Mouse (Mus musculus): ENCODE results near the gene Prkcb. TPM values are rescaled to one million over a fixed set of nuclear protein-coding genes. Genes with fewer than 3 reads are reported as not detected.
"Not testable (repeated sequence)": the region's sequence is repeated elsewhere in the genome, so short reads cannot be mapped to it uniquely, and the experiment has no call there.

Gene Prkcb
- 5.5 and 5.9 TPM in 2 replicates for polyA plus RNA-seq (2015; fragmentation: Nextera tagmentation; extraction: Ambion mirVana)

DNA sequence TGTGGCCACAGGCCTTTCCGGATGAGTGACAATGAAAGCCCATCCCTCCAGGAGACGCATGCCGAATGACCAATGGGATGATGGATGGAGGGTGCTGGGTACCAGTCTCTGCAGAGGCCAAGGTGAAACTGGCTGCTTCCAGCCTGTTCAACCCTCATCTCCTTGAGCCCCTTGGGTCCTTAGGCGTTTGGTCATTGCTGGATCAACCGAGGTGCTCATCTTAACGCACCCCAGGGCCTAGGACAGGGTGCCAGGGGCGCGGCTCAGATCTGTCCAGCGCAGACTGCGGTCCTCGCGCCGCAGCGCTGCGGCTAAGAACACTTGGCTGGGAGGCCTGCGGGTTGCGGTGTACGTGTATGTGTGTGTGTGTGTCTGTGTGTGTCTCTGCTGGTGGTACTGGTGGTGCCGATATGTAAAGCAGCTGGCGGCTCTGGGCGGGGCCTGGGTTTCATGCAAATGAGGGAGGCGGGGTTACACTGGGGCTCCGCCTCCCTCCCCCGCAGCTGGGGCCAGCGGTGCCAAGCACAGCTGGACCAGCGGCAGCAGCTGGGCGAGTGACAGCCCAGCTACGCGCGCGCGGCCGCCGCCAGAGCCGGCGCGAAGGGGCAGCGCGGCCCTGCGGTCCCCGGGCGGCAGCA lies at the start of gene Prkcb:
Gene Prkcb, plus strand, starts transcription at position 147 of the 638 bp plus-strand sequence.
- WGBS, result 11% methylated on average over 24 of the region's 42 CpGs
- Histone ChIP-seq H3K4me2 (replicated peaks) (peak within 1 kb of the TSS; percentile 95), H3K27me3 (peaks cover 68% of the 10 kb centered on the region), H3K27ac (no peak within 1 kb of the TSS), H3K9ac (peak within 1 kb of the TSS; percentile 58), H3K4me1 (peaks cover 15% of the 10 kb centered on the region; the same call in 1 of the 2 replicates), H3K36me3 (no peaks in the 10 kb centered on the region), H3K9me3 (no peaks in the 10 kb centered on the region), H3K4me3 (peak within 1 kb of the TSS; percentile 65)
- ATAC-seq (ENCODE audit: low FRiP score, low read depth), result peak; percentile 88

DNA sequence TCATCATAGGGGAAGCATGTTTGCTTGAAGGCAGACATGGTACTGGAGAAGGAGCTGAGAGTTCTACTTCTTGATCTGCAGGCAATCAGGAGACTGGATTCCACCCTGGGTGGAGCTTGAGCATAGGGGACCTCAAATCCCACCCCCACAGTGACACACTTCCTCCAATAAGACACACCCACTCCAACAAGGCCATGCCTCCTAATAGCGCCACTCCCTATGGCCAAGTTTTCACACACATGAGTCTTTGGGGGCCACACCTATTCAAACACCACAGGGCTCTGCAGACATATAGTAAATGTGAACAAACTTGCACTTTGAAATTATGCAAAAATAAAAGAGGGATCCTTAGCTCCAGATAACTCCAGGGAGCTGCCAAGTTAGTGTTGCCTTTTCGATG lies 49.6 kb upstream of the Prkcb start:
- no peak for ATAC-seq (ENCODE audit: low FRiP score, low read depth)
- 93% methylated on average over 2 of the region's 2 CpGs for WGBS
- Histone ChIP-seq H3K27me3 (no peaks in the 10 kb centered on the region), H3K27ac (no peak overlapping the region), H3K9me3 (no peaks in the 10 kb centered on the region), H3K4me1 (no peaks in the 10 kb centered on the region), H3K36me3 (no peaks in the 10 kb centered on the region), H3K9ac (no peak overlapping the region), H3K4me3 (no peak overlapping the region), H3K4me2 (replicated peaks) (no peak overlapping the region)

DNA sequence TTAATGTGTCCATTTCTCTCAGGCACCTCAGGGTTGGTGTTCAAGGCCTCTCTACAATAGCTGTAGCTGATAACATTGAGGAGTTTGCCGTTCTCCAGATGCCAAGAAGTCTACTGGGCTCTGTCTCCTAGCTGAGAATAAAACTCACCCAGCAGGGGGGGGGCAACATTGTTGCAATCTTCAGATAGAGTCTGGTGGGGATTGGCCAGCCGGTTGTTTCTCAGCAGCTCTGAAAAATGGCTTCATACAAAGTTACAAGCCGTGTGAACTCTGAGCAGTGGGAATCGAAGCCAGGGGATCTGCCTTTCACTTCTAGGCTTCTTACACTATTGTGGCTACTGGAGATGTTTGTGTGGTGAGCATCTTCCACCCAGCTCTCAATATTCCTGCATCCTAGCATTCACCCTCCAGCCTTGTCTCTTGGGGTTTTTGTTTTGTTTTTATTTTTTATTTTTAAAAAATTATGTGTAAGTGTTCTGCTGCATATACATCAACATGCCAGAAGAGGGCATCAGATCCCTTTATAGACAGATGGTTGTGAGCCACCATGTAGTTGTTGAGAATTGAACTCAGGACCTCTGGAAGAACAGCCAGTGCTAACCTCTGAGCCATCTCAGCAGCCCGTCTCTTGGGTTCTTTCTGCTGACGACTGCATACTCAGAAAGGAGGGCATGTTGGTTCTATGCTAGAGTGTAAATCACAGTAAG lies 48.0 kb upstream of the Prkcb start:
- Histone ChIP-seq H3K4me1 (no peaks in the 10 kb centered on the region), H3K4me3 (no peak overlapping the region), H3K36me3 (no peaks in the 10 kb centered on the region), H3K9me3 (no peaks in the 10 kb centered on the region), H3K27me3 (no peaks in the 10 kb centered on the region), H3K9ac (no peak overlapping the region), H3K4me2 (replicated peaks) (no peak overlapping the region), H3K27ac (no peak overlapping the region)
- ATAC-seq (ENCODE audit: low FRiP score, low read depth), result no peak
- 85% methylated on average over 6 of the region's 6 CpGs for WGBS

DNA sequence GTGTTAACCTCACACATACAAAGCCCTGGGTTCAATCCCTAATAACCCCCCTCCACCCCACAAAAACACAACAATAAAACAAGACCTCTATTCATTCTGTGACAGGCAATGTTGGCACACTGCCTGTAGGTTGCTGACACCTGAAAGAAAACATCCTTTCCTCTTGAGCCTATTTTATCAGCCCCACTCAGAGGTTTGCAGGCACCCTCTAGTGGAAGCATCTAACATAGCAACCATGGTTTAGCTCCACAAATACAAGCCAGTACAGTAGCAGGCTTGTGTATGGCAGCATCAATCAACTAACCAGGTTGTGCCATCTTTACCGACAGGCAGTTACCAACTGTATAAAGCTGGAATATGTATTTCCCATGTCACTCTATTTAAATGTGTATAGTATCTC lies 46.3 kb upstream of the Prkcb start:
- Histone ChIP-seq H3K27ac (no peak overlapping the region), H3K9me3 (no peaks in the 10 kb centered on the region), H3K9ac (no peak overlapping the region), H3K27me3 (no peaks in the 10 kb centered on the region), H3K4me3 (no peak overlapping the region), H3K4me2 (replicated peaks) (no peak overlapping the region), H3K4me1 (no peaks in the 10 kb centered on the region), H3K36me3 (no peaks in the 10 kb centered on the region)
- no peak for ATAC-seq (ENCODE audit: low FRiP score, low read depth)
- 49% methylated on average over 1 of the region's 1 CpGs for WGBS

DNA sequence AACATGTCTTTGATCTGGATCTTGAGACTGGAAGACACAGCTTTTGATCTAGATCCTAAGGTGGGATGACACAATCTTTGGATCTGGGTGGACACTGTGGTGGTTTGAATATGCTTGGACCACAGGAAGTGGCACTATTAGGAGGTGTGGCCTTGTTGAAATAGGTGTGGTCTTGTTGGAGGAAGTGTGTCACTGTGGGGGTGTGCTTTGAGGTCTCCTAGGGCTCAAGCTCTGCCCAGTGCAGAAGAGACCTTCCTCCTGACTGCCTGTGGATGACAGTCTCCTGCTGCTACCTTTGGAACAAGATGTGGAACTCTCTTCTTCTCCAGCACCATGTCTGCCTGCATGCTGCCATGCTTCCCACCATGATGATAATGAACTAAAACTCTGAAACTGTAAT lies 45.8 kb upstream of the Prkcb start:
- not testable (repeated sequence) for H3K27me3 ChIP-seq; H3K27ac ChIP-seq; ATAC-seq (ENCODE audit: low FRiP score, low read depth); H3K36me3 ChIP-seq; H3K9ac ChIP-seq; H3K9me3 ChIP-seq; H3K4me2 ChIP-seq (replicated peaks); H3K4me3 ChIP-seq; H3K4me1 ChIP-seq

DNA sequence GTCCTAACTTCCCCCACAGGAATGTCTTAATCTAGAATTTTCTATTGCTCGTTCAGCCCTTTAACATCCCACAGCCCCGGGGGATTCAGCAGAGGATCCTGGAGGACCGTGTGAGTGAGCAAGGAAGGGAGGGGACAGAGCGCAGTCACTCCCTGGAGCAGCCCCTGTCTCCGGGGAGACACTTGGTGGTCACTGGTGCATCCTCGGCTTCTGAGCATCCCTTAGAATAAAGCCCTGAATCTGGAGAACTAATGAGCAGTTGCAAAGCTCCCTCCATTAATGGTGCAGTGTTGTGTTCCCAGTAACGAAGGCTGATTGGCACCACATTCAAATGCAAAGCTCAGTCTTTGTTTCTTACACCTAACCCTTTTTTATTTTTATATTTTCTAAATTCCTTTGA lies 44.4 kb upstream of the Prkcb start:
- no peaks in the 10 kb centered on the region for H3K4me1 ChIP-seq
- H3K36me3 ChIP-seq, result no peaks in the 10 kb centered on the region
- H3K27me3 ChIP-seq, result no peaks in the 10 kb centered on the region
- H3K27ac ChIP-seq, result no peak overlapping the region
- WGBS, result 56% methylated on average over 7 of the region's 7 CpGs
- ATAC-seq (ENCODE audit: low FRiP score, low read depth), result no peak
- no peak overlapping the region; the same call in 1 of the 2 replicates for H3K9ac ChIP-seq
- no peaks in the 10 kb centered on the region for H3K9me3 ChIP-seq
- no peak overlapping the region for H3K4me2 ChIP-seq (replicated peaks)
- H3K4me3 ChIP-seq, result no peak overlapping the region

DNA sequence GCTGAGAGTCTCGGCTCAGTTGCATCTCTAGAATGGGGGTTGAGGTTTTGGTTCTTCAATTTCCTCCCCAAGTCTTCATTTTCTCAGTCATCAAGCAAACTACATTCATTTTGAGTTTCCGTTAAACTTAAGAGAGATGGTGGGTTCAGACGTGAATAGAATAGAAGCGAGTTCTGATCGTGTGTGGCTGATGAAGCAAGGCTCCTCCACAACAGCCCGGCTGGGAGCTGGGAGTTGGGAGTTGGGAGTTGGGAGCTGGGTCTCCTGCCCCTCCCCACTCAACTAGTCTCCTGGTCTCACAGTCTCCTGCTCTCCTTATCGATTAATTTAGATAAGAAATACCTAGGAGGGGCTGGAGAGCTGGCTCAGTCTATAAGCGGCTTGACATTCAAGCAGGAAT lies 44.0 kb upstream of the Prkcb start:
- Histone ChIP-seq H3K4me1 (no peaks in the 10 kb centered on the region), H3K27ac (no peak overlapping the region), H3K9ac (no peak overlapping the region), H3K27me3 (no peaks in the 10 kb centered on the region), H3K4me3 (no peak overlapping the region), H3K4me2 (replicated peaks) (no peak overlapping the region), H3K9me3 (no peaks in the 10 kb centered on the region), H3K36me3 (no peaks in the 10 kb centered on the region)
- no peak for ATAC-seq (ENCODE audit: low FRiP score, low read depth)
- 79% methylated on average over 8 of the region's 8 CpGs for WGBS

DNA sequence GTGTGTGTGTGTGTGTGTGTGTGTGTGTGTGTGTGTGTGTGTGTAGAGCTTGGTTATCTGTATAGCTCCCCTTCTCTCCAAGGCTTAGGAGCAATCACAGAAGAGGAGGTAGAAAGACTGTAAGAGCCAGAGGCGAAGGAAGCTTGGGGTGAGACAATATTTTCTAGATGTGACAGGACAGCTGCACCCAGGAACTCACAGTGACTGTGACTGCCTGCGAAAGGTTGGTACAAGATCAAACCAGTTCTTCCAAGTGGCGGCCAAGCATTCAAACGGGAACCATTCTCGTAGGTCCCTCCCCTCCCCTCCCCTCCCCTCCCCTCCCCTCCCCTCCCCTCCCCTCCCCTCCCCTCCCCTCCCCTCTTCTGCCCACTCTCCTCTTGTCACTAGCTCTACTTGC lies 42.6 kb upstream of the Prkcb start:
- Histone ChIP-seq H3K9ac (no peak overlapping the region), H3K4me3 (no peak overlapping the region), H3K36me3 (no peaks in the 10 kb centered on the region), H3K4me2 (replicated peaks) (no peak overlapping the region), H3K4me1 (no peaks in the 10 kb centered on the region), H3K27me3 (no peaks in the 10 kb centered on the region), H3K9me3 (no peaks in the 10 kb centered on the region), H3K27ac (no peak overlapping the region)
- ATAC-seq (ENCODE audit: low FRiP score, low read depth), result no peak
- WGBS, result 67% methylated on average over 4 of the region's 5 CpGs

DNA sequence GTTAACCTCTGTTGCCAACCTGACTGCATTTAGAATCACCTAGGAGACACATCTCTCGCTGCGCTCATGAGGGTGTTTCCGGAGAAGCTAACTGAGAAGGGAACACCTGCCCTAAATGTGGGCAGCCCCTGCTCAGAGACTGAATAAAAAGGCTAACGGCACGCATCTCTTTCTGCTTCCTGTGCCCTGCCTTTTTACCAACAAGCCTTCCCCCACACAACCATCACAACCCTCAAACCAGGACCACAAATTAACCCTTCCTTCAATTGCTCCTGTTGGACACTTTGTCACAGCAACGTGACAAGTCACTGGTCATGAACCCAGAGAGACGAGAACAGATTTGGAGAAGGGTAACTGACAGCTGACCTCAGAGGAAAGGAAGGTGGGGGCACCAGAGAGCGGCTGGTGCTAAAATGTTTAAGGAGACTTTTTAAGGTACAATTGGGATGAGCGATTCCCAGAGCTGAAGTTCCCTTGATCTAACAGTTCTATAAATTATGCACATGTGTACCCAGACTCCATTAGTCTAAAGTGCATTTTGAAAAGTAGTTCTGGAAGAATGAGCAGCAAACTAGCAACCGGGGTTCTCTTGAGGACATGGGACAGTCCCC lies 41.2 kb upstream of the Prkcb start:
- Histone ChIP-seq H3K36me3 (no peaks in the 10 kb centered on the region), H3K4me1 (no peaks in the 10 kb centered on the region), H3K27me3 (no peaks in the 10 kb centered on the region), H3K9me3 (no peaks in the 10 kb centered on the region), H3K27ac (no peak overlapping the region), H3K9ac (no peak overlapping the region), H3K4me2 (replicated peaks) (no peak overlapping the region), H3K4me3 (no peak overlapping the region)
- WGBS, result 70% methylated on average over 10 of the region's 10 CpGs
- ATAC-seq (ENCODE audit: low FRiP score, low read depth), result no peak

DNA sequence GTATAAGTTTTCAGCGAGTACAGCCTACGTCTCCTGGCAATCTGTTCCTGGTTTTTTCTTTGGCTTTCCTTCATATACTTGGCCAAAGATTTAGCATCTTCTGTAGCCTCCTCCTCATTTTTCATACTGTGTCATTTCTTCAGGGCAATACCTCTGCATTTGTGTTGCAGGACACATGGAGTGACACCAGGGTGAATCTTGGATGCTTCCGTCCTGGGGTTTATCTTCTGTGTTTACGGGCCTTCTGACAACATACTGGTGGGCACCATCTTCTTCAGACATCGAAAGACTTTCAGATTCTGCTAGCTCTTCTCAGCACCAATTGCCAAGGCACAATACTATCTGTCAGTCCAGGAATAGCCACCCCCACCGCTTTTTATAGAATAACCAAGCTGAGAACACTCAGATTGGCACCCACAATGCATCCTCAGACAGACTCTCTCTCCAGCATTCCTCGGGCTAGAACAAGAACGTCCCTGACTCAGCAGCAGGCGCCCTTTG lies 39.2 kb upstream of the Prkcb start:
- 86% methylated on average over 9 of the region's 9 CpGs for WGBS

DNA sequence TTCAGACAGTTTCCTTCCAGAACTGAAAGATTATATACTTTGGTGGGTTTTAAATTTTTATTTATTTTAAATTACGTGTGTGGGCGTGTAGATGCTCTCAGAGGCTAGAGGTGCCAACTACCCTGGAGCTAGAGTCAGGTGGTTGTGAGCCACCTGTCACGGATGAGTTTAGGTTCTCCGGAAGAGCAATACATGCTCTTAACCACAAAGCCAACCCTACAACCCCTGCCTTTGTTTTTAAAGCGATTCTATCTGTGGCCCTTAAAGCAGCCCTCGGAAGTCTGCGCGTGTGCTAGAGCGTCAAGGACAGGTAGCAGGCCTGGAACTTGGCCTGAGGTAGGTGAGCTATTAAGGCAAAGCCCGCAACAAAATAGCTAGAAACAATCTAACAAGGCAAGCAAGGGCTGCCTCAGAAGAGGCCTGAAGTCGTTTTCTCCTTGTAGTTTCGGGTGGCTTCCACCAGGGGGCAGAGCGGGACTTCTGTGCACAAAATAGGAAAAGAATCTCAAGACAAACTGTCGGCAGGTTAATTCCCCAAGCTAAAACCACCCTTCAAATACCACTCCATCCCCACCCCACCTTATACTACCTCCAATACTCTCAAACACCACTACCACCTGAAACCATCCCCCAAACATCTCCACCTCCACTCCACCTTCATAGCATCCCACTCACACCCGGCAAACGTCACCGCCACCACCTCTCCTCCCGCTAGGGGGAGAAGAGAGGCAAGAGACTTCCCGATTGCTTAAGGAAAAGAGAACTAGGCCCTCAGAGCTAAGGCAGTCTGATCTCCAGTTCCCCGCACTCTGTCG lies 37.1 kb upstream of the Prkcb start:
- 31% methylated on average over 21 of the region's 21 CpGs for WGBS
- no peak overlapping the region; the same call in 1 of the 2 replicates for H3K4me2 ChIP-seq (replicated peaks)
- no peaks in the 10 kb centered on the region for H3K36me3 ChIP-seq
- H3K27ac ChIP-seq, result no peak overlapping the region
- no peak overlapping the region for H3K9ac ChIP-seq
- no peaks in the 10 kb centered on the region for H3K9me3 ChIP-seq
- ATAC-seq (ENCODE audit: low FRiP score, low read depth), result peak; percentile 54; the same call in 1 of the 2 replicates
- H3K27me3 ChIP-seq, result no peaks in the 10 kb centered on the region
- H3K4me3 ChIP-seq, result no peak overlapping the region
- H3K4me1 ChIP-seq, result no peaks in the 10 kb centered on the region

More for the DNA sequence above, 39.2 kb upstream of the Prkcb start:
- no peak overlapping the region for H3K4me3 ChIP-seq
- no peak overlapping the region for H3K4me2 ChIP-seq (replicated peaks)
- no peaks in the 10 kb centered on the region for H3K27me3 ChIP-seq
- H3K27ac ChIP-seq, result no peak overlapping the region
- no peaks in the 10 kb centered on the region for H3K36me3 ChIP-seq
- H3K9ac ChIP-seq, result no peak overlapping the region
- ATAC-seq (ENCODE audit: low FRiP score, low read depth), result no peak
- H3K9me3 ChIP-seq, result no peaks in the 10 kb centered on the region
- H3K4me1 ChIP-seq, result no peaks in the 10 kb centered on the region

DNA sequence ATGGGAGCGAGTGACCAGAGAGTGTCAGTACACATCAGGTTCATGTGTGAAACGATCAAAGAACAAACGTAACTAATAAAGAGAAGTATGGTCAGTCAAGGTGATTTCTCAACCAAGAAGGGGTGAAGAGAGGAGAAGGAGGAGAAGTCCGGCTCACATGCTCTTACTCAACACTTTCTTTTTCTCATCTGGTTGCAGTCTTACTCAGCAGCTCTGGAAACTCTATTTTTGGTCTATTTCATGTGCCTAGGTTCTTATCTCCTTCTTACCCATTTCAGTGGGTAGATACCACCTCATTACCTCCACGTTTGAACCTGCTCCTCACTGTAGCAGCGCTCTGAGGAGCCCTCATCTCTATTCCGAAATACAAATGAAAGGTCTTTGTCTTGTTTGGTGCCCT lies 31.8 kb upstream of the Prkcb start:
- H3K4me2 ChIP-seq (replicated peaks), result no peak overlapping the region
- no peaks in the 10 kb centered on the region for H3K27me3 ChIP-seq
- WGBS, result 80% methylated on average over 7 of the region's 7 CpGs
- H3K27ac ChIP-seq, result no peak overlapping the region
- no peak overlapping the region for H3K4me3 ChIP-seq
- H3K36me3 ChIP-seq, result no peaks in the 10 kb centered on the region
- H3K9ac ChIP-seq, result no peak overlapping the region
- no peaks in the 10 kb centered on the region for H3K9me3 ChIP-seq
- H3K4me1 ChIP-seq, result no peaks in the 10 kb centered on the region
- no peak for ATAC-seq (ENCODE audit: low FRiP score, low read depth)
